Mouse (Mus musculus) neural tube, embryonic 11.5 days (tissue): ENCODE measurements at regions not wholly inside any gene's neighbourhood (a gene's known extent, or its start where the extent isn't known, plus 50 kb on each side); places are given as distances from the start of the nearest gene placed in this dataset.

Experiments
- ATAC-seq: fragments of 200-750 bp; cut with Nextera tagmentation; 2 replicates; pipeline ENCODE4 v1.8.0; 2017; ENCODE audit warnings: moderate number of reproducible peaks, mild to moderate bottlenecking, moderate TSS enrichment, moderate library complexity; ENCODE audit not compliant: insufficient read depth, low FRiP score, low TSS enrichment
- DNase-seq: peaks from one replicate; pipeline ENCODE4 v3.0.0-alpha.2; 2015; ENCODE audit warnings: low spot score
- H3K27ac ChIP-seq: fragments of 300-500 bp; sonication (generic); 2 replicates; pipeline ENCODE4 v1.5.1; 2014; ENCODE audit warnings: low read depth, mild to moderate bottlenecking, low read length
- H3K27me3 ChIP-seq: fragments of 300-500 bp; sonication (generic); 2 replicates; pipeline ENCODE4 v1.6.1; 2014; ENCODE audit warnings: mild to moderate bottlenecking, low read length, mixed read lengths; ENCODE audit not compliant: control insufficient read depth, insufficient read depth
- H3K36me3 ChIP-seq: fragments of 300-500 bp; sonication (generic); 2 replicates; pipeline ENCODE4 v1.6.1; 2014; ENCODE audit warnings: mild to moderate bottlenecking, low read length, moderate library complexity, mixed read lengths; ENCODE audit not compliant: control insufficient read depth, insufficient read depth
- H3K4me1 ChIP-seq: fragments of 300-500 bp; sonication (generic); 2 replicates; pipeline ENCODE4 v1.6.1; 2014; ENCODE audit warnings: low read length, mixed read lengths; ENCODE audit not compliant: control insufficient read depth, insufficient read depth
- H3K4me2 ChIP-seq: fragments of 300-500 bp; sonication (generic); 2 replicates; pipeline ENCODE4 v1.6.1; 2014; ENCODE audit warnings: low read depth, mild to moderate bottlenecking, moderate library complexity
- H3K4me3 ChIP-seq: fragments of 300-500 bp; sonication (generic); 2 replicates; pipeline ENCODE4 v1.5.1; 2014; ENCODE audit warnings: low read depth, low read length
- H3K9ac ChIP-seq: fragments of 300-500 bp; sonication (generic); 2 replicates; pipeline ENCODE4 v1.6.1; 2014; ENCODE audit warnings: mild to moderate bottlenecking, low read length
- H3K9me3 ChIP-seq: fragments of 300-500 bp; sonication (generic); 2 replicates; pipeline ENCODE4 v1.6.1; 2016; ENCODE audit warnings: low read length; ENCODE audit not compliant: control insufficient read depth
- WGBS: fragments of 180-500 bp; shearing (Covaris S2); extraction: QIAGEN DNeasy Blood & Tissue Kit; methylation state at CpG from one replicate; pipeline ENCODE4 v1.1.7; 2014; 5-methylcytosine and 5-hydroxymethylcytosine counted together

GRCm38 (mm10) chr16:61171856-61172433, 566.6 kb upstream of the Epha6 start:
- WGBS = 37% methylated on average over 10 of the region's 10 CpGs
- H3K27ac ChIP-seq = no peak overlapping the region
- DNase-seq (no peak), ATAC-seq (peak; percentile 71)
- no peak overlapping the region for H3K9ac ChIP-seq
- no peaks in the 10 kb centered on the region for H3K4me1 ChIP-seq
- H3K4me3 ChIP-seq = no peak overlapping the region
- no peak overlapping the region for H3K4me2 ChIP-seq
- H3K9me3 ChIP-seq = no peaks in the 10 kb centered on the region
- H3K36me3 ChIP-seq = no peaks in the 10 kb centered on the region
- no peaks in the 10 kb centered on the region for H3K27me3 ChIP-seq

- H3K9me3 ChIP-seq = no peaks in the 10 kb centered on the region
- no peak overlapping the region for H3K4me2 ChIP-seq
- no peaks in the 10 kb centered on the region for H3K27me3 ChIP-seq
- no peaks in the 10 kb centered on the region for H3K36me3 ChIP-seq
- DNase-seq (no peak), ATAC-seq (no peak; the same call in 1 of the 2 replicates)
- no peak overlapping the region for H3K4me3 ChIP-seq
- no peak overlapping the region for H3K9ac ChIP-seq
- no peak overlapping the region for H3K27ac ChIP-seq
- H3K4me1 ChIP-seq = no peaks in the 10 kb centered on the region
Measured at GRCm38 (mm10) chr16:61138106-61138505, 532.8 kb upstream of the Epha6 start.
